Mouse (Mus musculus): ENCODE measurements around the gene Gtpbp4. TPM values are rescaled to one million over a fixed set of nuclear protein-coding genes. Genes with fewer than 3 reads are reported as not detected.

The Gtpbp4 gene
- polyA plus RNA-seq, 1 experiment from 2014 or later = 93.8 TPM

DNA sequence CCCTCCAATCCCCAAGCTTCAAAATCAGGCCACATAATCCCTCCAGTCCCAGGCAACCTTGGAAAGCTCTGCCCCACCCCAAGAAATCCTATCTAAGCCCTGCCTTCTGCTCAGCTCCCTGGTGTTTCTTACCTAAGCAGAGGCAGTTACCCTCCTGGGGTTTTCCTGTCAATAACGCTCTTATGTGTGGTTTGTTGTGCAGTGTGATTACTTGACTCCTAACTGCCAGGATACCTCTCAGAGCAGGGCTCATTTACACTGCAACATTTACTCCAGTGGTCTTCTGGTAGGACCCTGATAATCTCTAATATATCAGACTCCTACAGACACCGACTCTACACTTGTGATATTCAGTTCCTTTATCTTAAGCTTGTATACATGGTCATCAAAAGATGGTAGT is 62.4 kb downstream of the Gtpbp4 start:
- Histone ChIP-seq H3K27ac (replicated peaks) (no peak overlapping the region), H3K9me3 (no peaks in the 10 kb centered on the region), H3K4me1 (no peaks in the 10 kb centered on the region), H3K36me3 (no peaks in the 10 kb centered on the region), H3K4me3 (no peak overlapping the region), H3K27me3 (no peaks in the 10 kb centered on the region), H3K4me2 (replicated peaks) (no peak overlapping the region), H3K9ac (replicated peaks) (no peak overlapping the region)
- ATAC-seq (ENCODE audit: low FRiP score, low read depth) = no peak
- WGBS = 66% methylated on average over 2 of the region's 2 CpGs

Small RNA genes within 50 kb of the gene (microRNA-seq; reads per million reads assigned to microRNA genes)
- gene Gm22750 = not detected

Other genes starting within 250 kb of the Gtpbp4 start
- gene Wdr37, start 124.2 kb downstream of the Gtpbp4 start, polyA plus RNA-seq (2016; fragmentation: Nextera tagmentation; extraction: Ambion mirVana) = 52.7 and 55.1 TPM in 2 replicates
- gene Idi1, start 110.6 kb downstream of the Gtpbp4 start, polyA plus RNA-seq (2016; fragmentation: Nextera tagmentation; extraction: Ambion mirVana) = 150 and 155 TPM in 2 replicates
- gene Gm9745, start 47.9 kb downstream of the Gtpbp4 start, polyA plus RNA-seq (2016; fragmentation: Nextera tagmentation; extraction: Ambion mirVana) = not detected in 2 replicates
- not detected in 2 replicates for gene Idi2, start 43.2 kb downstream of the Gtpbp4 start, polyA plus RNA-seq (2016; fragmentation: Nextera tagmentation; extraction: Ambion mirVana)
- gene Larp4b, start 97.8 kb upstream of the Gtpbp4 start, polyA plus RNA-seq (2016; fragmentation: Nextera tagmentation; extraction: Ambion mirVana) = 38.3 and 43.4 TPM in 2 replicates